Mouse (Mus musculus): ENCODE data around the gene Pilrb2.
"Not testable (repeated sequence)": the region's sequence is repeated elsewhere in the genome, so short reads cannot be mapped to it uniquely, and the experiment has no call there.

Gene Pilrb2

GRCm38 (mm10) chr5:137871644-137872380 lies at the start of gene Pilrb2:
Gene Pilrb2, minus strand, starts transcription at chr5:137871815.
- peak; percentile 90 for DNase-seq

DNA sequence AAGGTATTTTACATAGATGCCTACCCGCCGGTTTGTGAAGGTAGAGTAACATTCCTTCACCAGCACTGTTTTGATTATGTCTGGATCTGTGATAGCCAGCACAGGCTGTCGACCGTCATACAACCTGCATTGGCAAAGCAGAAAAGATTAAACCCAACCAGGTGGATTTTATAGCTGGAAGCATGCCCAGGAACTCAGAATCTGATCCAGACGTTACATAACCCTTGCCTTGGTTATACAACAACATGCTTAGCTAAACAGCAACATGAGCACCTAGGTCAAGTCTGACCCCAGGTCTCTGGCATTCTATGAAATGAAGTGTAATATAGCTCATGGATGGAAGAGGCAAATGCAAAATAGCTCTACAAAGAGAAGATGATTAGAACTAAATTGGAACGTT lies 43.9 kb upstream of the Pilrb2 start:
- no peak for DNase-seq

DNA sequence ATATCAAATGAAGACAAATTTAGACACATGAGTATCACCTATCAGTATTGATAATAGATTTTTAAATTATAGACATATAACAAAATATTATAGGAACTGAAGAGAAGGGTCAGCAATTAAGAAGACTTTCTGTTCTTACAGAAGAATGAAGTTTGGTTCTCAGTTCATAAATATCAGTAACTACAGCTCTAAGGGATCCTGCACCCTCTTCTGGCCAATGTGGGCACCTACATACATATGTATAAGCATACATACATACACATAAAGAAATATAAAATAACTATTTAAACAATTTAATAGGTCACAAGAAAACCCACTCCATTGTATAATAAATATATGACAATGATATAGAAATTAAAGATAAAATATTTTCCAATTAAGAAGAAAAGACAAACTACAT lies 42.9 kb upstream of the Pilrb2 start:
- no peak for DNase-seq

GRCm38 (mm10) chr5:137909564-137910262 lies 38.1 kb upstream of the Pilrb2 start:
- DNase-seq: no peak

DNA sequence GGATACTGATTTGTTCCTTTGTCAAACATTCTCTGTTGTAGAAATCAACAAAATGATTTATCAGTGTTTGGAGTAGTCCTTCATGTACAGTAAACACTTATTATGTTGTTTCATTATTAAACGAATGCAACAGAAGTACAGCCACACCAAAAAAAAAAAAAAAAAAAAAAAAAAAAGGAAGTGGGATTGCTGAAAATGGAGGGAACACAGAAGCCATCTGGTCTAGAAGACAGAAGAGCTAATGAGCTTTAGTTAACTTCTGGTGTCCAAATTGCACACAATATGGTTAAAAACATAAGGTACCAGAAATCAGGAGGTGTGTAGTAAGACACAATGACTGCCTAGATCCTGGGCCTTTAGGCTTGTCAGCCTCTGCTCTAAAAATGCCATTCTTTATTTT lies 26.2 kb upstream of the Pilrb2 start:
- no peak for DNase-seq

DNA sequence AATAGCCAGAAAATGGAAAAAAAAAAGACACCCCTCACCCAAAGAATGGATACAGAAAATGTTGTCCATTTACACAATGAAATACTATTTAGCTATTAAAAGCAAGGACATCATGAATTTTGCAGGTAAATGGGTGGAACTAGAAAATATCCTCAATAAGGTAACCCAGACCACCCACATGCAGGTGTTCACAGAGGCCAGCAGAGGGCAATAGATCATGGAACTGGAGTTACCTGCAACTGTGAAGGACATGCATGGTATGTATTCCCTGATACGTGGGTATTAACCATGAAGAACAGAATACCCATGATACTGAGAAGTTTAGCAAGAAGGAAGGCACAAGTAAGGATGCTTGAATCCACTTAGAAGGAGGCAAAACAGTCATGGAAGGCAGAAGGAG lies 21.3 kb upstream of the Pilrb2 start:
- no peak for DNase-seq

GRCm38 (mm10) chr5:137887666-137888065 lies 16.1 kb upstream of the Pilrb2 start:
- DNase-seq: no peak

GRCm38 (mm10) chr5:137885894-137886293 lies 14.3 kb upstream of the Pilrb2 start:
- DNase-seq: no peak

GRCm38 (mm10) chr5:137883345-137883744 lies 11.7 kb upstream of the Pilrb2 start:
- DNase-seq: no peak

DNA sequence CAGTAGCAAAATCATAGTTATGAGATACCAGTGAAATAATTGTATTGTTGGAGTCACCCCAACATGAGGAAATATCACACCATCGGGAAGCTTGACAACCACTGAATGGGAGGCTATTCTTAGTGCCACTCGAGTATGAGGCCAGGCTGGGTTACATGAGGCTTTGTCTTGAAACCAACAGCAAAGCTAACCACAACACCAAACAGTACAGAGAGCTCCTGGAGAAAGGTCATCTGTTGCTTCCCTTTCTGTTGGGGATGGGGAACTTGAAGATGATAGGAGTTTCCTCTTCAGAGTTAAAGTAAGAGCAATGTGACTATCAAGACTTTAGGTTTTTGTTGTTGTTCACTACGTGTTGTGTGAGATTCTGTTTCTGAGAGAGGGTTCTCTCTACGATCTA lies 11.3 kb upstream of the Pilrb2 start:
- DNase-seq: no peak

DNA sequence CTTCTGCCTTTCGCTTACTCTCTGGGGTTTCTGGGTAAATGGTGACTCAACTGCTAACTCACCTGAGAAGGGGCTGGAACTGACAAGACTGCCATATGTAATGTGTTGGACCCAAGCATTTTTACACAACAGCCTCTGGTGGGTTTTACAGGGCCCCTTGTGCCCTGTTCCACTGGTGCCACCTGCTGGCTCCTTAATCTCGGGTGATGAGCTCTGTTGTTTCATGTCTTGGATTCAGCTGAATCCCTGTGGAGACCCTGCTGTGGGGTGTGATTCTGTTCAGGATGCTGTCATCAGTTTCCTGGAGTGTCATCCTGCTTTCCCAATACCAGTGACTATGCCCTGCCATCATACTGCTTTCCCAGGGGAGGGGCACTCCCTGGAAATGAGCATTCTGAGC lies 6.2 kb upstream of the Pilrb2 start:
- DNase-seq: peak; percentile 87

- peak; percentile 2 for DNase-seq
Observed at GRCm38 (mm10) chr5:137875054-137875453, 3.4 kb upstream of the Pilrb2 start.

DNA sequence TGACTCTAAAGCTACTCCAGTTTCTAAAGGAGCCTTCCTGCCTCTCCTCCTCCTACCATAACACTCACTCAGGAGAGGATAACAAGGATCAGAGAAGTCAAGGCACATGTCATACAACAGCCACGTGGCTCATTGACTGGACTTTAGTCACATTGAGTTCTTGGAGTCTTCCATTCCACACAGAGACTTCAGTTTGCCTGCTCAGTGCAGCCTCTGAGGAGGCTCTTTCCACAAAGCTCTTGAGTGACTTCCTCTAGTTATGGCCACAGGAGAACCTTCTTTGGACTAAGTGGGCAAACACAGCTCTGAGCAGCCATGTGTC lies 727 bp upstream of the Pilrb2 start:
- DNase-seq: not testable (repeated sequence)

GRCm38 (mm10) chr5:137868600-137868999 lies 3.0 kb downstream of the Pilrb2 start:
- peak; percentile 73 for DNase-seq

- peak; percentile 84 for DNase-seq
Observed at GRCm38 (mm10) chr5:137864008-137864407, 7.6 kb downstream of the Pilrb2 start.

DNA sequence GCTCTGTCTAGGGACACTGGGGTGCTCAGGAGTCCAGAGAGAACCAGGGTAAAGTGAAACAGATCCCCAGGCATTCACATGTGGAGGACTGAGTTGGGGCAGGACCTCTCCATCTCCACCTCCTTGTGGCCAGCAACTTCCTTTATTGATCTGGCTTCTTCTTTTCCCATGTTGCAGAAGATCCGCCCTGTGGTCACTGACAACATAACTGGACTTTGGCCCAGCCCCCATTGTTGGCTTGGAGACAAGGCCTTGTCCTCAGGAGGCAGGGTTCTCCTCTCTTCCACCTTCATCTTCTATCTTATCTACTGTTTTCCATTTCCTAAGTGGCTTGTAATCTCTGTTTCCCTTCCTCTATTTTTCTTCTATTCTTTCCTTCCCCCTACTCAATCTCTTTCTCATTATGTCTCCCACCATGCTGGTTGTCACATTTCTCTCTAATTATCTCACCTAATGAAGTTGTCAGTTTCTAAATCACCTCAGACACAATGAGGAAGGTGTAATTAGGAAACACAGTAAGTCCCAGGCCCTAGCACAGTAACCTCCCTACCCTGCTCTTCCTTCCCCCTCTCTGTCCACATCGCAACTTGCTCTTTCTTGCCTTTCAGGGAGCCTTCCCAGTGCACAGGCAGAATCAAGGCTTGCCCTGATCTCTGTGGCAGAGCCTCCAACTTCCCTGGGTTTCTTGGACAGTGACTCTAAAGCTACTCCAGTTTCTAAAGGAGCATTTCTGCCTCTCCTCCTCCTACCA lies 13.5 kb downstream of the Pilrb2 start, which contains the start of gene Pilrb1:
Gene Pilrb1, minus strand, starts transcription at position 147 of the 751 bp plus-strand sequence.
- DNase-seq: peak; percentile 97

DNA sequence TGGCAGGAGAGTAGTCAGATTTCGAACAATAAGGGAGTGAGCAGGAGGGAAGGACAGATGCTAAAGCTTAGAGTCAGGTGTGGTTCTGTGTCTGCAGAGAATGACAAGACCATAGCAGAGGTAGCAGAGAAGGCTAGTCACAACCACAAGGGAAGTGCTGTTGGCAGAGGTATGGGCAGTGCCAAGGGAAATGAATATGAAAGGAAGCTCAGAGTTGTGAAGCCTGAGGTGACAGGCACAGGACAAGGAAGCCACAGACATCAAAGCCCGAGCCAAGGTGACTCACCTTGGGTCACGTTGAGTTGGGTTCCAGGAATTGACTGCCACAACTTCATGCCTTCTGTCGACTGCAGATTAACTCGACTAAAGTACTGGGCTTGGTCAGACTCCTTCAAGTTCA lies 14.7 kb downstream of the Pilrb2 start:
- not testable (repeated sequence) for DNase-seq

- peak; percentile 37 for DNase-seq
Observed at GRCm38 (mm10) chr5:137854907-137855306, 16.7 kb downstream of the Pilrb2 start.

DNA sequence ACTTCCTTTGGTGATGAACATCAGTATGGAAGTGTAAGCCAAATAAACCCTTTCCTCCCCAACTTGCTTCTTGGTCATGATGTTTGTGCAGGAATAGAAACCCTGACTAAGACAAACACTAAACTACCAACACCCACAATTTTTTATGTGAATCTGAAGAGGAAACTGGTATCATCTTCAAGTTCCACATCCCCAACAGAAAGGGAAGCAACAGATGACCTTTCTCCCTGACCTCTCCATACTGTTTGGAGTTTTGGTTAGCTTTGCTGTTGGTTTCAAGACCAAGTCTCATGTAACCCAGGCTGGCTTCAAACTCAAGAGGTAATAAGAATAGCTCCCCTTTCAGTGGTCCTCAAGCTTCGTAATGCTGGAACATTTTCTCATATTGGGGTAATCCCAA lies 21.3 kb downstream of the Pilrb2 start:
- DNase-seq: peak; percentile 50

GRCm38 (mm10) chr5:137837110-137837509 lies 34.5 kb downstream of the Pilrb2 start:
- peak; percentile 86 for DNase-seq

DNA sequence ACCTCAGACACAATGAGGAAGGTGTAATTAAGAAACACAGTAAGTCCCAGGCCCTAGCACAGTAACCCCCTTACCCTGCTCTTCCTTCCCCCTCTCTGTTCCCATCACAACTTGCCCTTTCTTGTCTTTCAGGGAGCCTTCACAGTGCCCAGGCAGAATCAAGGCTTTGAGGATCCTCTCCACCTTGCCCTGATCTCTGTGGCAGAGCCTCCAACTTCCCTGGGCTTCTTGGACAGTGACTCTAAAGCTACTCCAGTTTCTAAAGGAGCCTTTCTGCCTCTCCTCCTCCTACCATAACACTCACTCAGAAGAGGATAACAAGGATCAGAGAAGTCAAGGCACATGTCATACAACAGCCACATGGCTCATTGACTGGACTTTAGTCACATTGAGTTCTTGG lies 35.0 kb downstream of the Pilrb2 start:
- DNase-seq: peak; percentile 68

GRCm38 (mm10) chr5:137835966-137836520 lies 35.6 kb downstream of the Pilrb2 start, which contains the start of gene Pilra:
Gene Pilra, minus strand, starts transcription at chr5:137836281.
- DNase-seq: peak; percentile 95

- DNase-seq: peak; percentile 76
Observed at GRCm38 (mm10) chr5:137833500-137833899, 38.1 kb downstream of the Pilrb2 start.

Data from heart, adult 11 months (tissue).